Mouse (Mus musculus): ENCODE measurements around the gene Acod1. TPM values are rescaled to one million over a fixed set of nuclear protein-coding genes. Genes with fewer than 3 reads are reported as not detected.

Acod1 gene
- total and polyA plus RNA-seq, 3 experiments = 0.09 to 1.6 (median 0.16) TPM

GRCm38 (mm10) chr14:103069465-103069863 lies 22.7 kb downstream of the Acod1 start:
- peak overlapping the region in 2 of 3 experiments; percentile 34 to 86 for H3K4me3 ChIP-seq (replicated peaks in 1 of 3; ENCODE audit: low read depth in 2 of 3, low read length in 2 of 3, poor library complexity in 1 of 3)
- no peaks in the 10 kb centered on the region for H3K9me3 ChIP-seq (replicated peaks; ENCODE audit: low read length)
- DNase-seq (ENCODE audit: extremely low read depth) = no peak
- H3K27ac ChIP-seq (ENCODE audit: insufficient read depth, low read depth) = peak overlapping the region; percentile 41; the same call in 1 of the 2 replicates
- H3K4me1 ChIP-seq (ENCODE audit: control insufficient read depth in 1 of 2, insufficient read depth in 2 of 2) = peaks cover 3 to 23% of the 10 kb centered on the region in 2 experiments; a peak in 3 of 4 replicates
- peak overlapping the region; percentile 58 for H3K9ac ChIP-seq (ENCODE audit: insufficient read depth, low read depth)
- peaks cover 24 to 26% of the 10 kb centered on the region in 2 experiments for H3K36me3 ChIP-seq (replicated peaks in 1 of 2; ENCODE audit: control insufficient read depth in 1 of 2, insufficient read depth in 1 of 2, low read length in 1 of 2)
- peak overlapping the region; percentile 37 for H3K4me2 ChIP-seq (ENCODE audit: insufficient read depth, low read depth, poor library complexity, severe bottlenecking)
- H3K79me2 ChIP-seq (replicated peaks; ENCODE audit: control insufficient read depth, extremely low read depth, insufficient read depth, poor library complexity, severe bottlenecking) = peaks cover 7% of the 10 kb centered on the region
- H3K27me3 ChIP-seq (replicated peaks) = no peaks in the 10 kb centered on the region
- dilution Hi-C loops (cut with MboI; ENCODE audit: extremely low pct_ligation_motif_present, extremely low pct_unique_long_range_greater_than_20kb, low sequenced_read_pairs) (no loop called here), in situ Hi-C loops (cut with MboI; ENCODE audit: low pct_ligation_motif_present, low pct_unique_long_range_greater_than_20kb, low sequenced_read_pairs) (loop anchor here (5.0 to 25.0 kb wide), 2 partner anchors 468 to 618 kb away; no protein-coding TSS in a partner anchor)
- TF ChIP-seq HCFC1 (IDR thresholded peaks at IDR 0.05; ENCODE audit: low read depth, low read length) = no peak

GRCm38 (mm10) chr14:103069864-103070611 lies 23.3 kb downstream of the Acod1 start, which contains the start of gene Cln5:
TSS of gene Cln5 (plus strand) at chr14:103070216.
- peak; percentile 93 for DNase-seq (ENCODE audit: extremely low read depth)
- dilution Hi-C loops (cut with MboI; ENCODE audit: extremely low pct_ligation_motif_present, extremely low pct_unique_long_range_greater_than_20kb, low sequenced_read_pairs) = no loop called here
- Histone ChIP-seq H3K9me3 (replicated peaks; ENCODE audit: low read length) (no peaks in the 10 kb centered on the region), H3K27ac (ENCODE audit: insufficient read depth, low read depth) (peak within 1 kb of the TSS; percentile 76), H3K4me2 (ENCODE audit: insufficient read depth, low read depth, poor library complexity, severe bottlenecking) (peak within 1 kb of the TSS; percentile 95), H3K27me3 (replicated peaks) (no peaks in the 10 kb centered on the region), H3K4me3 (replicated peaks in 1 of 3; ENCODE audit: low read depth in 2 of 3, low read length in 2 of 3, poor library complexity in 1 of 3) (peak within 1 kb of the TSS; percentile 84 to 91 (median 86)), H3K79me2 (replicated peaks; ENCODE audit: control insufficient read depth, extremely low read depth, insufficient read depth, poor library complexity, severe bottlenecking) (peaks cover 7% of the 10 kb centered on the region), H3K4me1 (ENCODE audit: control insufficient read depth in 1 of 2, insufficient read depth in 2 of 2) (peaks cover 3 to 23% of the 10 kb centered on the region in 2 experiments; a peak in 3 of 4 replicates), H3K36me3 (replicated peaks in 1 of 2; ENCODE audit: control insufficient read depth in 1 of 2, insufficient read depth in 1 of 2, low read length in 1 of 2) (peaks cover 30 to 32% of the 10 kb centered on the region in 2 experiments), H3K9ac (ENCODE audit: insufficient read depth, low read depth) (peak within 1 kb of the TSS; percentile 70)
- in situ Hi-C loops (cut with MboI; ENCODE audit: low pct_ligation_motif_present, low pct_unique_long_range_greater_than_20kb, low sequenced_read_pairs) = loop anchor here (5.0 to 25.0 kb wide), 2 partner anchors 467 to 617 kb away; no protein-coding TSS in a partner anchor
- TF ChIP-seq MAX (IDR thresholded peaks at IDR 0.05; ENCODE audit: low read length) (no peak; the same call in 1 of the 2 replicates), USF2 (conservative IDR thresholded peaks at IDR 0.05; ENCODE audit: low read depth, low read length) (peak; percentile 31; the same call in 1 of the 2 replicates), POLR2A (IDR thresholded peaks at IDR 0.05; ENCODE audit: low read depth, low read length) (peak; percentile 97), SIN3A (IDR thresholded peaks at IDR 0.05; ENCODE audit: low read length) (peak; percentile 17; the same call in 1 of the 2 replicates), E2F4 (IDR thresholded peaks at IDR 0.05; ENCODE audit: insufficient replicate concordance, low read depth, low read length) (no peak), RCOR1 (conservative IDR thresholded peaks at IDR 0.05; ENCODE audit: low read depth, low read length) (no peak), IRF4 (IDR thresholded peaks at IDR 0.05; ENCODE audit: low read depth, low read length) (0 out of 2 replicates have a peak, but pooled peaks have one; percentile 6), TBP (conservative IDR thresholded peaks at IDR 0.05; ENCODE audit: low read depth, low read length) (peak; percentile 93), MAFK (IDR thresholded peaks at IDR 0.05; ENCODE audit: insufficient replicate concordance, low read length) (no peak), SMC3 (IDR thresholded peaks at IDR 0.05; ENCODE audit: low read depth, low read length) (peak; percentile 25; the same call in 1 of the 2 replicates), POLR2AphosphoS2 (IDR thresholded peaks at IDR 0.05; ENCODE audit: low read depth, low read length) (peak; percentile 77; the same call in 1 of the 2 replicates), CHD1 (IDR thresholded peaks at IDR 0.05; ENCODE audit: low read depth, low read length) (no peak), USF1 (IDR thresholded peaks at IDR 0.05; ENCODE audit: low read depth, low read length) (peak; percentile 83), ZMIZ1 (IDR thresholded peaks at IDR 0.05; ENCODE audit: low read depth, low read length) (peak; percentile 91), ETS1 (conservative IDR thresholded peaks at IDR 0.05; ENCODE audit: low read depth, low read length) (no peak), HCFC1 (IDR thresholded peaks at IDR 0.05; ENCODE audit: low read depth, low read length) (peak; percentile 57), ZC3H11A (IDR thresholded peaks at IDR 0.05; ENCODE audit: low read depth, low read length) (no peak), JUND (conservative IDR thresholded peaks at IDR 0.05; ENCODE audit: low read depth, low read length) (no peak), UBTF (IDR thresholded peaks at IDR 0.05; ENCODE audit: low read depth, low read length) (no peak; the same call in 1 of the 2 replicates), BHLHE40 (IDR thresholded peaks at IDR 0.05; ENCODE audit: low read depth, low read length) (peak; percentile 67), ZKSCAN1 (IDR thresholded peaks at IDR 0.05; ENCODE audit: borderline replicate concordance, low read depth, low read length) (no peak), JUN (IDR thresholded peaks at IDR 0.05; ENCODE audit: insufficient read depth, low read depth, low read length) (no peak), MYC (IDR thresholded peaks at IDR 0.05; ENCODE audit: low read depth, low read length) (peak; percentile 77), ELF1 (IDR thresholded peaks at IDR 0.05; ENCODE audit: low read depth, low read length) (peak; percentile 92), KAT2A (IDR thresholded peaks at IDR 0.05; ENCODE audit: insufficient replicate concordance, low read length) (no peak), PAX5 (IDR thresholded peaks at IDR 0.05; ENCODE audit: low read length) (no peak), GABPA (IDR thresholded peaks at IDR 0.05; ENCODE audit: insufficient replicate concordance, low read depth, low read length) (no peak), MAZ (IDR thresholded peaks at IDR 0.05; ENCODE audit: low read depth, low read length) (peak; percentile 8; the same call in 1 of the 2 replicates), EP300 (IDR thresholded peaks at IDR 0.05; ENCODE audit: low read length) (no peak), TCF12 (IDR thresholded peaks at IDR 0.05; ENCODE audit: low read depth, low read length) (peak; percentile 78)

All from CH12.LX (cell line).